Mouse (Mus musculus): ENCODE measurements around the gene D430041D05Rik. TPM values are rescaled to one million over a fixed set of nuclear protein-coding genes. Genes with fewer than 3 reads are reported as not detected.
"Not testable (repeated sequence)": the region's sequence is repeated elsewhere in the genome, so short reads cannot be mapped to it uniquely, and the experiment has no call there.

The D430041D05Rik gene
- total and polyA plus RNA-seq, 2 experiments from 2014 or later = 7.9 to 47.6 TPM

DNA sequence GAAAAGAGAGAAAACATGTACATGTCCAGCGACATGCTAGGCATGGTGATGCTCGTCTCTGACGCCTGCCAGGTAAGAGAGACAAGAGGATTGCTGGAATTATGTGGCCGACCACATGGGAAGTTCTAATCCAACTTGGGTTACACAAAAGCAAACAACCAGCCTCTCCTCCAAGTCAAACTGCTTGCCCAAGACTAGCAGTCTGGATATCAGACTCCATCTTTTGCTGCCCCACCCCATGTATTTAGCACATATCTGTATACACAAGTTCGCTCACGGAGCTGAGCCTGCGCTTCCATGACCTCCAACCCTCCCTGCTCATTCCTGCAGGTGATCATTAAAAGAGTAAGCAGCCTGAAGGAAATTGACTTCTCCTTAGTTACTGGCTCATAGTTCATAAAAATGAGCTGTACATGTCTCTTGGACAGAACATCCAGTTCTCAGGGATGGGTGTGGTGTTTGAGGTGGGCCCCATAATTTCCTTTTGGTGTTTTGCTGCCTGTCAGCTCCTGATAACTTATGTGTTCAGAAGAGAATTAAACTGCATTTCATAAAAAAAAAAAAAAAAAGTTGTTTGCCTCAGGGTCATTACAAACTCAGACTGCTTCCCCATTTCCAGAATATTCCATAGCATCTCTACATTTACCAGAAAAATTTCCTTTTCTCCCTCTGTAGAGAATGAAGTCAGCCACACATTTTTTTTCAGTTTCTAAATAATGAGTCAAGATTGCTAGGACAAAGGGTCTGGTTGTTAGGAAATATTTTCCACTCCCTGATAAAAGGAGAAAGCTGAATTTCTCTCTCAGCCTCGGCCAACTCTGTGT lies 288.9 kb downstream of the D430041D05Rik start:
- peak overlapping the region; percentile 62 for H3K27ac ChIP-seq (ENCODE audit: low read depth, low read length)
- DNase-seq (ENCODE audit: low spot score) = no peak
- TF ChIP-seq CTCF (IDR thresholded peaks at IDR 0.05) = no peak

DNA sequence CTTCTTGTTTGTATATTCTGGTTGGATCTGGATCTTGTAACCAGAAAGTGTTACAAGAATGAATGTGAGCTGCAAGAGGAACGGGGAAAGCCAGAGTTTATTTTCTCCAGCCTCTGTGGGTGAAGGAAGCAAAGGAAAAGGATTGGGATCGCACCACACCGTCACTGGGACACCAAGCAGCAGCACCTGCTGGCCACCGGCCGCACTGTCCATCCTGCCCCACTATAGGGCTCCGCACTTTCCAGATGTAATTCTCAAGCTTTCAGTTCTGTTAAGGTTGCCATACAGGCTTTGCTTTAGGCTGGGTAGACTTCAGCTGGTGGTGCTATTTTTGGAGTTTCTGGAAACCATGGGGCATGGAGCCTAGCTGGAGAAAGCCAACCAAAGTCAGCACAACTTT lies 290.5 kb downstream of the D430041D05Rik start:
- Histone ChIP-seq H3K4me2 (ENCODE audit: low read depth, low read length, poor library complexity, severe bottlenecking) (no peak overlapping the region), H3K9ac (replicated peaks; ENCODE audit: low read length, poor library complexity, severe bottlenecking) (no peak overlapping the region), H3K4me1 (ENCODE audit: insufficient read depth, low read length) (no peaks in the 10 kb centered on the region), H3K27me3 (ENCODE audit: insufficient read depth, low read length) (no peaks in the 10 kb centered on the region), H3K9me3 (ENCODE audit: low read length) (no peaks in the 10 kb centered on the region), H3K27ac (ENCODE audit: low read depth, low read length) (no peak overlapping the region), H3K36me3 (ENCODE audit: insufficient read depth, low read length) (no peaks in the 10 kb centered on the region), H3K4me3 (ENCODE audit: low read depth, low read length) (no peak overlapping the region)
- TF ChIP-seq CTCF (IDR thresholded peaks at IDR 0.05) = peak; percentile 34
- DNase-seq (ENCODE audit: low spot score) = no peak
- 63% methylated on average over 6 of the region's 6 CpGs for WGBS
- no peak for ATAC-seq (ENCODE audit: low FRiP score)

More for the DNA sequence above, 288.9 kb downstream of the D430041D05Rik start:
- Histone ChIP-seq H3K9ac (replicated peaks; ENCODE audit: low read length, poor library complexity, severe bottlenecking) (peak overlapping the region; percentile 70), H3K4me3 (ENCODE audit: low read depth, low read length) (peak overlapping the region; percentile 83), H3K9me3 (ENCODE audit: low read length) (no peaks in the 10 kb centered on the region), H3K4me1 (ENCODE audit: insufficient read depth, low read length) (no peaks in the 10 kb centered on the region), H3K27me3 (ENCODE audit: insufficient read depth, low read length) (no peaks in the 10 kb centered on the region), H3K36me3 (ENCODE audit: insufficient read depth, low read length) (no peaks in the 10 kb centered on the region), H3K4me2 (ENCODE audit: low read depth, low read length, poor library complexity, severe bottlenecking) (peak overlapping the region; percentile 89)
- WGBS = 79% methylated on average over 8 of the region's 8 CpGs
- ATAC-seq (ENCODE audit: low FRiP score) = no peak

DNA sequence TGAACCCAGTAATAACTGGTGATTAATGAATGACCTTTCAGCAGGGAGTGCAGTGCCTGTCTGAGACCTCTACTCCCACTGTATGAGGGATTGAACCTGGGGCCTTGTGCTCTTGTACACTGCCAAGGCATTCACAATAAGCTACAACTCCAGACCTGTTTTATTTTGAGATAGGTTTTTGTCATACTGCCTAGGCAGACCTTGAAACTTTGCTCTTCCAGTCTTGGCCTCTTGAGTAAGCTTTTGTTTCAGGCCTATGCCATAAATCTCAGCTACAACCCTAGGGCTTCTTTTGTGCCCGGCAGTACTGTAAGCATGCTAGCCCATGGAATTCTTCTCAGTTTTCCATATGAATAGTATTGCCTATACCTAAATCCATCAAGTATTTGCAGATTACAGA lies 291.7 kb downstream of the D430041D05Rik start:
- ATAC-seq (ENCODE audit: low FRiP score) (no peak), DNase-seq (ENCODE audit: low spot score) (no peak)
- no peak for TF ChIP-seq CTCF (IDR thresholded peaks at IDR 0.05)
- no peak overlapping the region for H3K4me3 ChIP-seq (ENCODE audit: low read depth, low read length)
- no peaks in the 10 kb centered on the region for H3K27me3 ChIP-seq (ENCODE audit: insufficient read depth, low read length)
- no peak overlapping the region for H3K4me2 ChIP-seq (ENCODE audit: low read depth, low read length, poor library complexity, severe bottlenecking)
- H3K4me1 ChIP-seq (ENCODE audit: insufficient read depth, low read length) = no peaks in the 10 kb centered on the region
- no peaks in the 10 kb centered on the region for H3K9me3 ChIP-seq (ENCODE audit: low read length)
- 69% methylated on average over 1 of the region's 1 CpGs for WGBS
- H3K9ac ChIP-seq (replicated peaks; ENCODE audit: low read length, poor library complexity, severe bottlenecking) = no peak overlapping the region
- H3K27ac ChIP-seq (ENCODE audit: low read depth, low read length) = no peak overlapping the region
- no peaks in the 10 kb centered on the region for H3K36me3 ChIP-seq (ENCODE audit: insufficient read depth, low read length)

DNA sequence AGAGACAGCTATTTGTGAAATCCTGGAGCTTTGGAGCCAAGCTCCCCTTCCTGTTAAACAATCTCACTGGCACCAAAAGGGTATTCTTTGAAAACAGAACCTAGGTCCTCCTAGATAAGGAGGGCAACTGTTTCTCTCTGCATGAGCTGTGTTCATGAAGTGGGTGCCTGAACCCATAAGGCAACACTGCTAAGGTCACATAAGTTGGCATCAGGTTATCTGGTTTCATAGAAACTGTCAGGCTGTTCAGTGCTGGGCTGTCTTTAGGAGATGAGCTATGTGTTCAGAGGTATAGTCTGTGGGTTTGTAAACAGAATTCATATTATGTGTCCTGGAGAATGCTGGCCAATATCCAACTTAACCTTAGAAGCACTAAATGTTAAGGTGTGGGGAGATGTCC lies 293.6 kb downstream of the D430041D05Rik start:
- not testable (repeated sequence) for H3K27ac ChIP-seq (ENCODE audit: low read depth, low read length); H3K27me3 ChIP-seq (ENCODE audit: insufficient read depth, low read length); H3K4me1 ChIP-seq (ENCODE audit: insufficient read depth, low read length); H3K36me3 ChIP-seq (ENCODE audit: insufficient read depth, low read length); H3K9me3 ChIP-seq (ENCODE audit: low read length); ATAC-seq (ENCODE audit: low FRiP score); H3K4me3 ChIP-seq (ENCODE audit: low read depth, low read length); H3K4me2 ChIP-seq (ENCODE audit: low read depth, low read length, poor library complexity, severe bottlenecking); H3K9ac ChIP-seq (replicated peaks; ENCODE audit: low read length, poor library complexity, severe bottlenecking); DNase-seq (ENCODE audit: low spot score)

DNA sequence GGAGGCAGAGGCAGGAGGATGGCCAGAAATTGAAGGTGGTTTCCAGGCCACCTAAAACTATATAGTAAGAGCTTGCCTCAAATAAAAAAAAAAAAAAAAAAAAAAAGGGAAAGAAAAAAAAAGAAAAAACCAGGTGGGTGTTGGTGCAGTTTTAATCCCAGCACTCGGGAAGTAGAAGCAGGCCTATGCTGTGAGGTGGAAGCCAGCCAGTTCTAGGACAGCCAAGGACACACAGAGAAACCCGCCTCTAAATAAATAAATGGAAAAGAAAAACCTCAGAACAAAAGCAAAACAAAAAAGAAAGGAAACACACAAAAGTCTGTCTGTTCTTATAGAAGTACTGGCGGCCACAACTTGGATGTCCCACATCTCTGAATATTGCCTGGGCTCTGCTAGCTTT lies 295.9 kb downstream of the D430041D05Rik start:
- no peak for DNase-seq (ENCODE audit: low spot score)
- Histone ChIP-seq H3K9me3 (ENCODE audit: low read length) (no peaks in the 10 kb centered on the region), H3K36me3 (ENCODE audit: insufficient read depth, low read length) (no peaks in the 10 kb centered on the region), H3K4me2 (ENCODE audit: low read depth, low read length, poor library complexity, severe bottlenecking) (no peak overlapping the region), H3K27ac (ENCODE audit: low read depth, low read length) (no peak overlapping the region), H3K27me3 (ENCODE audit: insufficient read depth, low read length) (no peaks in the 10 kb centered on the region), H3K9ac (replicated peaks; ENCODE audit: low read length, poor library complexity, severe bottlenecking) (no peak overlapping the region), H3K4me3 (ENCODE audit: low read depth, low read length) (no peak overlapping the region), H3K4me1 (ENCODE audit: insufficient read depth, low read length) (no peaks in the 10 kb centered on the region)
- WGBS = 82% methylated on average over 3 of the region's 3 CpGs
- no peak for ATAC-seq (ENCODE audit: low FRiP score)
- no peak for TF ChIP-seq CTCF (IDR thresholded peaks at IDR 0.05)

DNA sequence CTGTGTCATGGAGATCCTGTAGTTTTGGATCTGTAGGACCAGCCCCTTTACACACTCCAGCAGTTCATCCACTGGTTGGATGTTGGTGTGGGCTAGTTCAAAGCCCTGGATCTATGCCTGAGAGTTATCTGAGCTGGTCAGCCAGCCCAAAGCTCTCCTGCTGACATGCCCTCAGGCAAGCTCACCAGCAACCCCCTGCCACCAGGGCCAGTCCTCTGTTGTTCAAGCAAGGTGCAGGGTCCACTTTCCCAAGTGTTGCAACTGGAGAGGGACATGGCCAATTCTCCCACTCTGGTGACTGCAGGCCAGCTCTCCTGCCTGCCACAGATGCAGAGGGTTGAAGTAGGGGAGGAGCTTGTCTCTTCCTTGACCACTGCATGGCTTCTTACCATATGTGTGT lies 297.2 kb downstream of the D430041D05Rik start:
- not testable (repeated sequence) for H3K9ac ChIP-seq (replicated peaks; ENCODE audit: low read length, poor library complexity, severe bottlenecking); H3K4me2 ChIP-seq (ENCODE audit: low read depth, low read length, poor library complexity, severe bottlenecking); H3K9me3 ChIP-seq (ENCODE audit: low read length); H3K36me3 ChIP-seq (ENCODE audit: insufficient read depth, low read length); H3K27ac ChIP-seq (ENCODE audit: low read depth, low read length); H3K27me3 ChIP-seq (ENCODE audit: insufficient read depth, low read length); DNase-seq (ENCODE audit: low spot score); ATAC-seq (ENCODE audit: low FRiP score); H3K4me3 ChIP-seq (ENCODE audit: low read depth, low read length); H3K4me1 ChIP-seq (ENCODE audit: insufficient read depth, low read length)

DNA sequence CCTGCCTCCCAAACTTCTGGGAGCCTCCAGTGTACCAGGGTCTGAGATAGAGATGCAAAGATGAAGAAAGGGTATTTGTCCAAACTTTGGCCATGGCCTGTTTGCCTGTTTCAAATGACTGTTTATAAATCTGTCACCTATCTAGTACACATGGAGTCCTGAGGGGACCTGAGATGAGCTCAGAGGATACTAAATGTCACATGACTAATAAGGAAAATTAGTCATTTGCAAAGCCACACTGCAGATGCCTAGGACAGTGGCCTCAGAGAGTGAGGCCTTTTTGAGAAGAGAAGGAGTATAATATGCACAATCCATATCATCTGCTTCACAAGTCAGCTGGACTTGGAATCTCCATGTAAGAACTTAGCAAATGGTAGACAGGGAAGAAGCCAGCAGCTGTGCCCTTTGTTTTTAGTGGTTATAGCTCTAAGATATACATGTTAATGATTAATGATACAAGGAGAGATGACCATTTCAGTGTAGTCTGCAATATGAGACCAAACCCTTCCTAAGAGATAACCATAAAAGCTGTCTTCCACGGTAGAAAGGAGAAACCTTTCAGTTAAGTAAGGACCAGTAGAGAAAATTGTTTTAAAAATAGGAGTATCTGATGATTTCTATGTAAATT lies 299.5 kb downstream of the D430041D05Rik start:
- not testable (repeated sequence) for DNase-seq (ENCODE audit: low spot score); H3K4me2 ChIP-seq (ENCODE audit: low read depth, low read length, poor library complexity, severe bottlenecking); H3K9me3 ChIP-seq (ENCODE audit: low read length); H3K4me3 ChIP-seq (ENCODE audit: low read depth, low read length); ATAC-seq (ENCODE audit: low FRiP score); H3K4me1 ChIP-seq (ENCODE audit: insufficient read depth, low read length); H3K27me3 ChIP-seq (ENCODE audit: insufficient read depth, low read length); H3K9ac ChIP-seq (replicated peaks; ENCODE audit: low read length, poor library complexity, severe bottlenecking); H3K36me3 ChIP-seq (ENCODE audit: insufficient read depth, low read length); H3K27ac ChIP-seq (ENCODE audit: low read depth, low read length)
- no CpG with 5 or more reads among the region's 1 CpGs for WGBS

All from midbrain, postnatal 0 days (tissue).